ENCODE assay signal across 8 mouse cellular contexts in the genomic region with DNA sequence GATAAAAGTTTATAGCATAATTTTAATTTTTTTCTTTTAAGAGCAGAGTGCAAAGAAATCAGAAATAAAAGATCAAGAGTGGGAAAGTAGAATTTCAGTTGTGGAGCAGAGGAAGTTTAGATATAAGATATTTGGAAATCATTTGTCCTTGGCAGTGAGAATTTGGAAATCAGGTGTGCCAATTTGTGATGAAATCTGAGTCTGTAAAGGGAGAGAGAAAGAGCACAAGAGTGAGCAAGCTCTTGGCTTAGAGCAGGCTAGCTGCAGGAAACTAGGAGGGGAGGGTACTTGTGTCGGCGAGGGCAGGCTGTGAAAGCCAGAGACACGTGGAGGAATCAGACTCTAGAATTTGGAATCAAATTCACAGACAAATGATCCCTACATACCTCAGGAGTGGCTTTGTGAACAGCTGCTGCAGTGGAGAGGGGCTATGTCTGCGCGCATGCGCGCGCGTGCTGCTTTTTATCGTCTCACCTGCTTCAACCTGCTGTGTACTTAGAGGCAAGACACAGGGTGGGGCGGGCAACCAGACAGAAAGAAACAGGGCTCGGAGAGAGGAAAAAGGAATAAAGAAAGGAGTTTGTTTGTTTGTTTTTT. TPM values are rescaled to one million over a fixed set of nuclear protein-coding genes. Genes with fewer than 3 reads are reported as not detected.
DNase-seq lines count a peak whose midpoint lies in the region; ATAC-seq lines count a peak whose summit lies in the region.

No protein-coding gene starts in this region.

- H3K4me2 ChIP-seq in kidney, embryonic 14.5 days (replicated peaks; ENCODE audit: low read depth, low read length), result peak overlapping the region; percentile 28
- peak overlapping the region; percentile 29 for H3K4me2 ChIP-seq in neural tube, embryonic 13.5 days

- ATAC-seq in kidney, embryonic 14.5 days (ENCODE audit: low FRiP score, low TSS enrichment), result peak; percentile 55; the same call in 1 of the 2 replicates
- ATAC-seq in neural tube, embryonic 13.5 days (ENCODE audit: low read depth), result no peak
- no peak for ATAC-seq in activated CD4-positive, CD25-positive, alpha-beta regulatory T cell, adult 4 months

- peak; percentile 50 for DNase-seq in retina, postnatal 1 day
- no peak for DNase-seq in retina, embryonic 14.5 days (ENCODE audit: low spot score)
- peak; percentile 82 for DNase-seq in fat pad, adult 2 months (ENCODE audit: extremely low read depth, low read depth, low spot score)
- DNase-seq in adrenal gland, postnatal 25 days, result no peak
- no peak for DNase-seq in urinary bladder, adult 2 months (ENCODE audit: low spot score)

- peak overlapping the region; percentile 13; the same call in 1 of the 2 replicates for H3K9ac ChIP-seq in kidney, embryonic 14.5 days (ENCODE audit: low read depth, low read length)
- 0 out of 2 replicates have a peak overlapping the region, but pooled peaks have one; percentile 27 for H3K9ac ChIP-seq in neural tube, embryonic 13.5 days

- peak overlapping the region; percentile 3; the same call in 1 of the 2 replicates for H3K27ac ChIP-seq in kidney, embryonic 14.5 days (ENCODE audit: low read depth, low read length)
- no peak overlapping the region for H3K27ac ChIP-seq in neural tube, embryonic 13.5 days (replicated peaks)

- no peaks in the 10 kb centered on the region for H3K9me3 ChIP-seq in kidney, embryonic 14.5 days (ENCODE audit: control insufficient read depth, low read length)
- H3K9me3 ChIP-seq in neural tube, embryonic 13.5 days, result no peaks in the 10 kb centered on the region

- no peaks in the 10 kb centered on the region for H3K36me3 ChIP-seq in kidney, embryonic 14.5 days (ENCODE audit: control insufficient read depth, insufficient read depth, low read length)
- H3K36me3 ChIP-seq in neural tube, embryonic 13.5 days, result no peaks in the 10 kb centered on the region

- H3K4me3 ChIP-seq in kidney, embryonic 14.5 days (ENCODE audit: low read length), result no peak overlapping the region; the same call in 1 of the 2 replicates
- H3K4me3 ChIP-seq in neural tube, embryonic 13.5 days, result no peak overlapping the region

- H3K4me1 ChIP-seq in kidney, embryonic 14.5 days (ENCODE audit: control insufficient read depth, insufficient read depth, low read length), result peaks cover 10% of the 10 kb centered on the region
- H3K4me1 ChIP-seq in neural tube, embryonic 13.5 days (replicated peaks), result peaks cover 14% of the 10 kb centered on the region

- 49% methylated on average over 12 of the region's 12 CpGs for WGBS in kidney, embryonic 14.5 days
- WGBS in neural tube, embryonic 13.5 days, result 68% methylated on average over 12 of the region's 12 CpGs

- no peaks in the 10 kb centered on the region for H3K27me3 ChIP-seq in kidney, embryonic 14.5 days (ENCODE audit: control insufficient read depth, insufficient read depth, low read length)
- H3K27me3 ChIP-seq in neural tube, embryonic 13.5 days, result no peaks in the 10 kb centered on the region

RNA-seq across cellular contexts. Expression of gene Mfap4, which starts 8.3 kb away (rescaled TPM):
- polyA plus RNA-seq in kidney, embryonic 14.5 days (2014; fragmentation: Nextera tagmentation; extraction: Ambion mirVana), result 115 and 163 TPM in 2 replicates
- polyA plus RNA-seq in neural tube, embryonic 13.5 days (2015; fragmentation: Nextera tagmentation; extraction: Ambion mirVana), result 91.0 and 108 TPM in 2 replicates
- 3.5 and 4.2 TPM in 2 replicates for total RNA-seq in adrenal gland, postnatal 25 days (2021)
- polyA plus RNA-seq in activated CD4-positive, CD25-positive, alpha-beta regulatory T cell, adult 4 months (2017; shearing (Covaris generic)), result not detected
- 196 and 207 TPM in 2 replicates for polyA plus RNA-seq in urinary bladder, adult 2 months (2012; rRNA removed)

RNA-seq across cellular contexts. Expression of gene Mapk7, which starts 17.3 kb away (rescaled TPM):
- polyA plus RNA-seq in kidney, embryonic 14.5 days (2014; fragmentation: Nextera tagmentation; extraction: Ambion mirVana), result 34.2 and 53.4 TPM in 2 replicates
- 73.6 and 85.1 TPM in 2 replicates for polyA plus RNA-seq in neural tube, embryonic 13.5 days (2015; fragmentation: Nextera tagmentation; extraction: Ambion mirVana)
- 21.6 and 23.9 TPM in 2 replicates for total RNA-seq in adrenal gland, postnatal 25 days (2021)
- 10 to 100 TPM in 1 of 2 experiments, 1 to 10 TPM in 1; 6.1 to 13.4 TPM for polyA plus RNA-seq in activated CD4-positive, CD25-positive, alpha-beta regulatory T cell, adult 4 months (2017; shearing (Covaris generic))
- polyA plus RNA-seq in urinary bladder, adult 2 months (2012; rRNA removed), result 23.7 and 26.3 TPM in 2 replicates

RNA-seq across cellular contexts. Expression of gene Rnf112, which starts 23.0 kb away (rescaled TPM):
- polyA plus RNA-seq in kidney, embryonic 14.5 days (2014; fragmentation: Nextera tagmentation; extraction: Ambion mirVana), result 0.08 and 0.26 TPM in 2 replicates
- polyA plus RNA-seq in neural tube, embryonic 13.5 days (2015; fragmentation: Nextera tagmentation; extraction: Ambion mirVana), result 13.1 and 14.2 TPM in 2 replicates
- 1.2 and 2.4 TPM in 2 replicates for total RNA-seq in adrenal gland, postnatal 25 days (2021)
- polyA plus RNA-seq in activated CD4-positive, CD25-positive, alpha-beta regulatory T cell, adult 4 months (2017; shearing (Covaris generic)), result not detected
- polyA plus RNA-seq in urinary bladder, adult 2 months (2012; rRNA removed), result 0.87 and 1.3 TPM in 2 replicates

RNA-seq across cellular contexts. Expression of gene B9d1, which starts 28.1 kb away (rescaled TPM):
- polyA plus RNA-seq in kidney, embryonic 14.5 days (2014; fragmentation: Nextera tagmentation; extraction: Ambion mirVana), result 49.2 and 56.4 TPM in 2 replicates
- 36.4 and 36.5 TPM in 2 replicates for polyA plus RNA-seq in neural tube, embryonic 13.5 days (2015; fragmentation: Nextera tagmentation; extraction: Ambion mirVana)
- total RNA-seq in adrenal gland, postnatal 25 days (2021), result 13.8 and 19.9 TPM in 2 replicates
- 1 to 10 TPM; 2.7 to 4.5 TPM for polyA plus RNA-seq in activated CD4-positive, CD25-positive, alpha-beta regulatory T cell, adult 4 months (2017; shearing (Covaris generic))
- polyA plus RNA-seq in urinary bladder, adult 2 months (2012; rRNA removed), result 25.2 and 29.8 TPM in 2 replicates

Comparison
In these comparisons a context has a peak if more than half of its experiments do, and no peak if none do; other contexts are left out.
1. DNase-seq: peak in retina, postnatal 1 day (single experiment) and fat pad, adult 2 months (single experiment); none in retina, embryonic 14.5 days (single experiment), adrenal gland, postnatal 25 days (single experiment) and urinary bladder, adult 2 months (single experiment).
2. RNA of gene Mfap4, which starts 8.3 kb away (polyA plus RNA-seq): 196 to 207 TPM in urinary bladder, adult 2 months, 115 to 163 TPM in kidney, embryonic 14.5 days and 91.0 to 108 TPM in neural tube, embryonic 13.5 days; not detected in activated CD4-positive, CD25-positive, alpha-beta regulatory T cell, adult 4 months; every median in the first group is over 10 times any median in the second.